Mouse (Mus musculus) gastrocnemius, adult 2 months (tissue): ENCODE results near the gene Tuba3a. TPM values are rescaled to one million over a fixed set of nuclear protein-coding genes. Genes with fewer than 3 reads are reported as not detected.
A peak's percentile ranks its signal among the peaks of the same experiment; 100 is the strongest.
"Not testable (repeated sequence)": the region's sequence is repeated elsewhere in the genome, so short reads cannot be mapped to it uniquely, and the experiment has no call there.

ENCODE experiments used
- DNase-seq: peaks from one replicate; pipeline ENCODE4 v3.0.0; 2022
- H3K27ac ChIP-seq: fragments of 200-600 bp; 2 replicates; pipeline ENCODE4 v1.8.1; 2022; ENCODE audit warnings: mild to moderate bottlenecking
- H3K4me3 ChIP-seq: fragments of 200-600 bp; 2 replicates; pipeline ENCODE4 v1.8.1; 2022; ENCODE audit warnings: mild to moderate bottlenecking, moderate library complexity
- CTCF ChIP-seq: fragments of 200-600 bp; IDR thresholded peaks from 2 replicates; pipeline ENCODE4 v1.8.1; 2022; ENCODE audit warnings: antibody characterized with exemption, mild to moderate bottlenecking, moderate library complexity
- intact Hi-C: fragments of 180-260 bp; cut with DNase I; formaldehyde crosslinking; loops from one replicate; pipeline ENCODE4 v1.15.1; 2025
- total RNA-seq, 2 experiments: library from RNA; stranded (reverse); gene quantifications; 2 replicates each; pipeline ENCODE4 v1.2.3; 2021

The Tuba3a gene
- total RNA-seq, 2 experiments from 2014 or later = not detected

DNA sequence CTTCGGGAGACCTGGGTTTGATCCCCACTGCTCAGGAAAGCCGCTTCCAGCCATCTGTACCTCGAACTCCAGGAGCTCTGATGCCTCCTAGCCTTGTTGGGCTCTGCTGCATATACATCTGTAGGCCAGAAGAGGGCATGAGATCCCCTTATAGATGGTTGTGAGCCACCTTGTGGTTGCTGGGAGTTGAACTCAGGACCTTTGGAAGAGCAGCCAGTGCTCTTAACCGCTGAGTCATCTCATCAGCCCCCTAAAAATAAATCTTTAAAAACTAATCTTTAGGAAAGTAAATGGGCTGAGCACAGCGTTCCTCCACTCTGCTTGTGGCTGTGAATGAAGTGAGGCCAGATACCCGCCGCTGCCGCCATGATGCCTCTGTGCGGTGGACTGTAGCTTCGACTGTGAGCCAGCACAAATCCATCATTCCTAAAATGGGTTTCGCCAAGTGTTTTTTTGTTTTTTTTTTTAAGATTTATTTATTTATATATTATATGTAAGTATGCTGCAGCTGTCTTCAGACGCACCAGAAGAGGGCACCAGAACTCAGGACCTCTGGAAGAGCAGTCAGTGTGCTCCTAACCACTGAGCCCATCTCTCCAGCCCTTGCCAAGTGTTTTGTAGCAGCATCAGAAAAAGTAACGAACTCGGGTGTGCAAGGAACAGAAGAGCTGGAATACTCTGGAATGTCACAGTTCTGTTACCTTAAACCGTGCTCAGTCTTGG is 10.8 kb downstream of the Tuba3a start:
- Histone ChIP-seq H3K27ac (no peak overlapping the region), H3K4me3 (no peak overlapping the region)
- intact Hi-C loops = loop anchor here (2.0 to 10.0 kb wide), 3 partner anchors 90 to 228 kb away; partner anchors contain the start of genes Acrbp and Nop2
- peak; percentile 43 for DNase-seq
- peak; percentile 50 for TF ChIP-seq CTCF

DNA sequence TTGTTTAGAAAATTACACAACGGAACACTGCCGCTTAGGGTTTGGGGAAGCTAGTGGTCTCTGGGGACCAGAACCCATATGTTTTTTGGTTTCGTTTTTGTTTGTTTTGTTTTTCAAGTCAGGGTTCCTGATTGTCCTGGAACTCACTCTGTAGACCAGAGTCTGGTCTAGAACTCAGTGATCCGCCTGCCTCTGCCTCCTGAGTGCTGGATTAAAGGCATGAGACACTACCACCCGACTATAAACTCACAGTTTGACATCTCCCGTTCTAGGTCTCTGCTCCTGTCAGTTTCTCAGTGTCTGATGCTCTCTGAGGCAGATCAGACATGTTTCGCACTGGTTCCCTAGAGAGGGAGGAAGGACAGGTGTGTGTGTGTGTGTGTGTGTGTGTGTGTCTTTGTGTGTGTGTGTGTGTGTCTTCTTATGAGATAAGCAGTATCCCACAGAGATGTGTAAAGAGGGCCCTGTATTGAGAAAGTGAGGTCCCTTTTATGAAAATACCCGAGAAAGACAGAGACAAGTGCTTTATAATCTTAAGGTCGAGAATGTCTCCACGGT is 13.5 kb downstream of the Tuba3a start:
- peak overlapping the region; percentile 63; the same call in 1 of the 2 replicates for H3K27ac ChIP-seq
- TF ChIP-seq CTCF = no peak
- no peak overlapping the region for H3K4me3 ChIP-seq
- intact Hi-C loops = loop anchor here (5.0 to 10.0 kb wide), 2 partner anchors 138 to 225 kb away; partner anchors contain the start of genes Acrbp and Nop2
- no peak for DNase-seq

DNA sequence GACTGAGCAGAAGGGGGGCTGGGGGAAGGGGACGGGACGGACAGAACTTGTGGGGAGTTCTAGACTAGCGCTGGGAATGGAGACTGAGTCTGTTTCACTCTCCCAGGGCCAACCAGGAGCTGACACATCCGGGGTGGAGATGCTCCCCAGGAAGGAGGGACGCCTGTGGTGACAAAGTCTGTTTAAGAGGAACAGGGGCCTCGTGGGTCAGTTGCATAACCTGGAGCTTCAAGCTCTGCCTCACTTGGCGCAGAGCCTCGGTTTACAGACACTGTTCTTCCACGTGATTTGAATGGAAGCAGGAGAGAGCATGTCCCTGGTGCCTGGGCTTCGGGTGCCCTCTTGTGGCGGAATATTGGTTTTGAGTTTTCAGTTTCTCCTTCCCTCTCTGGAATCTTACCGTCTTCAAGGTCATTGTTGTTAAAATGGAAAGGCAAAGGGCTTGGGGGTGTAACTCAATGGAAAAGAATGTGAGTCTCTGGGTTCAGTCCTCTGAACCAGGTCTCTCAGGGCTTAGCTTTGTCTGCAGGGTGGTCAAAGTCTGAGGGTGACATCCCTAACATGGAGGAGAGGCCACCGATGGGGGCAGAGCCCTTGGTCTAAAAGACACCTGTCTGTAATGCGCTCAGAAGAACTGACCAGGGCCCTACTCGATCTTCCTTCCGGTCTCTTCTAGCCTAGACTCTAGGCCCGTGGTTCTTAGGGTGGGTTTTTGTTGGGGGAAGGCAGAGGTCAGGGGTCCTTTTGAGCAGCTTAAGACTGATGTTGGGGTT is 14.2 kb downstream of the Tuba3a start:
- peak; percentile 96 for DNase-seq
- TF ChIP-seq CTCF = peak; percentile 91
- peak overlapping the region; percentile 63 for H3K4me3 ChIP-seq
- intact Hi-C loops = loop anchor here (1.0 to 10.0 kb wide), 3 partner anchors 52 to 224 kb away; partner anchors contain the start of genes Acrbp and Nop2
- peak overlapping the region; percentile 79 for H3K27ac ChIP-seq

DNA sequence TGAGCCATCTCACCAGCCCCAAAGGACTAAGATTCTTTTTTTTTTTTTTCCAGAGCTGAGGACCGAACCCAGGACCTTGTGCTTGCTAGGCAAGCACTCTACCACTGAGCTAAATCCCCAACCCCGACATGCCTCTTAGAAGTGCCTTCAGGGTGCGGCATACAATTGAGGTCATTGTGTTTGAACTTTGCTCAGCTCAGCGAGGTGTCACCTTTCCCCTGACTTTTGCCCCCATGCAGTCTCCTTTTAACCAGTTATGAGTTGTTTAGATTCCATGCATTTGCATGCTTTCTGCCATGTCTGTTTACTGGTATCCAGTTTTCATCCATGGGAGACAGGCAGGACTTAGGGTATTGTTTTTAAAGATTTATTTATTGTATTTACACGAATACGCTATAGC is 17.0 kb downstream of the Tuba3a start:
- Histone ChIP-seq H3K27ac (no peak overlapping the region), H3K4me3 (no peak overlapping the region)
- no peak for TF ChIP-seq CTCF
- intact Hi-C loops = no loop called here
- no peak for DNase-seq

DNA sequence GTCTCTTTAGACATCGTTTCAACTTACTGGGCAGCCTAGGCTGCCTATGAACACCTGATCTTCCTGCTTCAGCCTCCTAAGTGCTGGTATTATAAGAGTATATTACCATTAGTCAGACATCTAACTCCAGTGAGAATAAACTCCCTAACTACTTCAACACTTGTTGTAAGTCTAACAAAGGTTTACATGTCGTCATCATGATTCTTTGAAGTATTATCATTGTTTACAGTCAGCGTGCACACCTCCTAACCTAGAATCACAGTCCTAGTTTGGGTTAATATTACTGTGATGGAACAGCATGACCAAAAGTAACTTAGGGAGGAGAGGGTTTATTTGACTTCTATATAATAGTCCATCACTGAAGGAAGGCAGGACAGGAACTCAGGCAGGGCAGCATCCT is 18.4 kb downstream of the Tuba3a start:
- intact Hi-C loops = no loop called here
- no peak overlapping the region for H3K27ac ChIP-seq
- no peak for TF ChIP-seq CTCF
- DNase-seq = no peak
- H3K4me3 ChIP-seq = no peak overlapping the region

DNA sequence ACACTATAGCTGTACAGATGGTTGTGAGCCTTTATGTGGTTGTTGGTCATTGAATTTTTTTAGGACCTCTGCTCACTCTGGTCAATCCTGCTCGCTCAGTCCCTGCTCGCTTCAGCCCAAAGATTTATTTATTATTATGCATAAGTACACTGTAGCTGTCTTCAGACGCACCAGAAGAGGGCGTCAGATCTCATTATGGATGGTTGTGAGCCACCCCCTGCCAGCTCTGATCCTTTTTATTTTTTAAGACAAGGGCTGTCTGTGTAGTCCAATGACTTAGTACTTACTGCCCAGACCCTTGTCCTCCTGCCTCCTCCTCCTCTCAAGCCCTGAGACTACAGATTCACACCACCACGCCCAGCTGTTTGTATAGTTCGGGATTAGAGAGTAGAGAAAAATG is 19.2 kb downstream of the Tuba3a start:
- H3K4me3 ChIP-seq, intact Hi-C loops, DNase-seq, H3K27ac ChIP-seq: not testable (repeated sequence)
- peak; percentile 1; the same call in 1 of the 2 replicates for TF ChIP-seq CTCF

DNA sequence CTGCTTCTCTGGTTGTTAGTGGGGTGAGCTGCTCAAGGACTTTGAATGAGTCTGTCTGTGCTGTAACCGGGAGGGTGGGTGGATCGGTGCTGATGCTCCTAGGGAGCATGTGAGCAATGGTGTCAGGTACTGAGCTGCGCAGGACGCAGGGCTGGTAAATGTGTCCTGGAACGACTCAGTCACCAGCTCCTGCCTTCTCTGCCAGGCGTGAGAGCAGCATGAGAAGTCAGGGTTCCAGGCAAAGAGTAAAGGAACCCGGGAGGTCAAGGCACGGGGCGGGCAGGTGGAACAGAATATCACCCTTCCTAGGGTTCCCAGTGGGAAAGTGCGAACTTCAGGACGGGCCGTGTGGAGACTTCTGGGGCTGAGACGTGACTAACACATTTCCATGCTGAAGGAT is 19.8 kb downstream of the Tuba3a start:
- DNase-seq = no peak
- no peak for TF ChIP-seq CTCF
- H3K4me3 ChIP-seq = no peak overlapping the region
- H3K27ac ChIP-seq = no peak overlapping the region
- intact Hi-C loops = no loop called here

DNA sequence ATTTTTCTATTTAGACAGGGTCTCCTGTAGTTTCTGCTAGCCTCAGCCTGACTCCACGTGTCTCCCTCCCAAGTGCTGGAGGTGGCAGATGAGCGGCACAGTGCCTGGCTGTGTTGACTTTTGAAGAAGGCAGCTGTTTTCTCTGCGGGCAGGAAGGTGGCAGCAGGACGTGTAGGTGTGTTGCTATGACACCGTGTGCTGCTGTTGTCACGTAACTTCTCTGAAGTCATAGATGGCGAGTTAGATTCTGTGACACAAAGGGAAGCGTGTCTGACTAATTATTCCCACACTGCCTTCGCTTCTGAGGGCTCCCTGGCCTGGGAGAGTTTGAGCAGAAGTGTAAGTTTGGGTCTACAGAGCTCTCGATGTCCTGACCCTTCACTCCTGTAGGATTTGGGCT is 20.6 kb downstream of the Tuba3a start:
- no peak for TF ChIP-seq CTCF
- Histone ChIP-seq H3K4me3 (no peak overlapping the region), H3K27ac (no peak overlapping the region)
- no peak for DNase-seq
- intact Hi-C loops = no loop called here

DNA sequence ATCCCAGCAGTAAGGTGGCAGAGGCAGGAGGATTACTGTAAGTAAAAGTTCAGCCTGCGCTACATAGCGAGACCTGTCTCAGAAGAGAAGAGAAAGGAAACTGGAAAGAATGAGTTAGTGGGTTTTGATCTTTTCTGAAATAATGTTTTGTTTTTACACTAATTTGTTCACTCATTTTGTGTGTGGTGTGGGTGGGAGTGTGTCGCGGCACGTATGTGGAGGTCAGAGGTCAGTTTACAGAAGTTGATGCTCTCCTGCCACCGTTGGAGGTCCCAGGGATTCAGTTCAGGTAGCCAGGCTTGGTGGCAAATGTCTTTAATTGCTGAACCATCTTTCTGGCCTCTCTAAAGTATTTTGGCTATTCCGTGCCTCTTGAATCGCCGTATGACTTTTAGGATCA is 21.6 kb downstream of the Tuba3a start:
- intact Hi-C loops = no loop called here
- no peak for TF ChIP-seq CTCF
- Histone ChIP-seq H3K27ac (no peak overlapping the region), H3K4me3 (no peak overlapping the region)
- no peak for DNase-seq

DNA sequence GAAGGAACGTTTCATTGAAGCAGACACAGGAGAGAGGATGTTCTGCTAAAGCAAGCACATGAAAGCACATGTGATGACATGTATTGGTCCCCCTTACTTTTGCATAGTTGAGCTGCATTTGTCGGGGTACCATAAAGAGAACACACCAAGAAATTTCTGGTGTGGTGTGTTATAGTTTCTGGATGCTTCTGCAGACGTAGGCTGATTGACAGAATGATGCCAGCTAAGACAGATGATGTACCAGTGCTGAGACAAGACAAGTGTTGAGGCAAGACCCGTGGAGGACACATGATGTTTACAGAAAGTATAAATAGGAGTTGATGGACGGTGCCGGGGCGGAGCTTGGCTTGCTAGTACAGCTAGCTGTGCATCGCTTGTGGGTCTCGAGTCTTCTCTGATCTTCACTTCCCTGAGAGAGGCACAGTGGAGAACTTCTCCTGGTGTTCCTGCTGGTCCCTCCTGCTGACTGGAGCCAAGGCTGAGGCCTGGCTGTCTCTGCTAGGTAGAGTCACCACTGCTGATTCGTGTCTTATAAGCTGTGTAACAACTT is 25.8 kb downstream of the Tuba3a start:
- no peak for DNase-seq
- Histone ChIP-seq H3K4me3 (no peak overlapping the region), H3K27ac (no peak overlapping the region)
- no peak for TF ChIP-seq CTCF
- intact Hi-C loops = no loop called here

DNA sequence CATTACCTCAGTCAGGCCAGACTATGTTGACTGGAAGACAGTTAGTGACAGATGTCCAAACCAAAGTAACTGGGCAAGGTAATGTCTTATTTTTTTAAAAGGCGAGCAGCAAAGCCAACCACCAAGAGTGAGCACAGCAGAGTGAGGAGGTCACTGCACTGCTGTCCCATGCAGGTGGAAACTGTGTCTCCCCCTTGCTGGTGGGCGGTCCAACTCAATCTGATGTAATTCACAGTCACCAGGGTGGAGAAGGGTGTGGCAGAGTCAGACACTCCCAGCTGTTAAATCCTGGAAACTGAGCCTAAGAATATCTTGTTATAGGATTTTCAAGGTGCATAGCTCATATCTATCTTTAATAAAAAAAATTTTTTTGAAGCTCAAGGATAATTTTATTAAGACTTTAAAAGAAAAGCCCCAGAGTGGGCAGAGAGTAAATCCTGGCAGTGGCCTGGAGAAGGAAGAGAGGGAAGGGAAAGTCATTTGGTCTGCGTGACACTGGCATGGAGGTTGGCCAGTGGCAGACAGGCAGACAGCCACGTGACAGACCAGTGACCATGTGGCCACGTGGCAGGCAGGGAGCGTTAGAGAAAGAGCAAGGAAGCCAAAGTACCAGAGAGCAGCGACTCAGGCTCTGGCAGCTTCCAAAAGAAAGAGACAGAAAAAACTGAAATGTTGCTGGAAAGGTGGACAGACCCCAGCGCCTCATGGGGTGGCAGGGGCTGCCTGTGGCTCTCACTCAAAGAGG is 29.4 kb downstream of the Tuba3a start:
- intact Hi-C loops = no loop called here
- TF ChIP-seq CTCF = no peak
- peak; percentile 78 for DNase-seq
- peak overlapping the region; percentile 38; the same call in 1 of the 2 replicates for H3K4me3 ChIP-seq
- peak overlapping the region; percentile 68 for H3K27ac ChIP-seq

DNA sequence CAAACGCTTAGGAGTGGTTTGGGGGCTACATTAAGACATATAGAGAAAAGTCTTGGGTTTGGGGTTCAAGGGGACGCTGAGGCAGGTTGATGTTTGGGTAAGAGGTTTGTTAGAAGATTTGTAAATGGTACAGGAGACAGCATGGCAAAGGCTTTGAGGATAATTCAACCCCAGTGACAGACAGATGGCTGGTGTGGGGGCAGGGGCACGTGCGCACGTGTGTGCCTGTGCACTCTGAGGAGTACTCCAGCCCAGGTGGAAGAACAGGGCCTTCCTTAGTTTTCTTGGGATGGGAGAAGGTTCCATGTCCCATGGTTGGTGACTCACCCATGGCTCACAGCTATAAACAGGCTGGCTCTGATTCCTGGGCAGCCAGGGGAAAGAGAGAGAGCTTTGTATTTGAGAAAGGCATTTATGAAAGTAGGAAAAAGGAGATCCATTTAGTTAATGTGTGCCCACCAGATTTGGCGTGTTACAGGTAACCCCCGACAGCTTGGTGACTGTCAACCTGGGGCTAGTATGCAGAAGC is 30.3 kb downstream of the Tuba3a start:
- no peak for TF ChIP-seq CTCF
- Histone ChIP-seq H3K4me3 (no peak overlapping the region), H3K27ac (no peak overlapping the region)
- intact Hi-C loops = no loop called here
- DNase-seq = no peak
